Comparison of ENCODE assay signal across 24 mouse cellular contexts in the genomic region with DNA sequence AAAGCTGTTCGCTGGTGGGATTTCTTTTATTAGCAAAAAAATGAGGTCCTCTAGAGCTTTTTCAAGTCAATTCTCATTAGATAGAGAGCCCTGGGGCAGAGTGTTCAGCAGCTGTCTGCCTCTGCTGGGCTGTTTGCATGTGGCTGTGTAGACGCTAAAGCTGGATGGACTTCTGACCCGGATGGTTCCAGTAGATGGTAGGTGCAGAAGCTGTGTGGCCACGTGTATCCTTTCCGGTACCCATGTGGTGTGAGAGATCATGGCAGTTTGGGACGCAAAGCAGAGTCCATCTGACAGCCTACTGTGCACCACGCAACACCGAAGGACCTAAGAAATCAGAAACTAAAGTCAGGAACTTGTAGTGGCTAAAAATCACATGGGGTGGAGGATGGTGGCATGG. TPM values are rescaled to one million over a fixed set of nuclear protein-coding genes. Genes with fewer than 3 reads are reported as not detected.
DNase-seq lines count a peak whose midpoint lies in the region; ATAC-seq and TF ChIP-seq lines count a peak whose summit lies in the region.
"Had no signal": no experiment of that assay in that cellular context is flagged by ENCODE, and none has a peak within 500 bp of the region (broad histone marks: within the 10 kb centered on the region; RNA-seq: fewer than 3 reads in every experiment).

No protein-coding gene starts in this region.

- 0 out of 2 replicates have a peak, but pooled peaks cover 3% of the 10 kb centered on the region for H3K36me3 ChIP-seq in liver, embryonic 13.5 days
- H3K36me3 ChIP-seq in liver, embryonic 12.5 days = no peaks in the 10 kb centered on the region
- no peaks in the 10 kb centered on the region for H3K36me3 ChIP-seq in intestine, embryonic 15.5 days
- no peaks in the 10 kb centered on the region for H3K36me3 ChIP-seq in liver, postnatal 0 days (replicated peaks; ENCODE audit: insufficient read depth, low read length)
- H3K36me3 ChIP-seq: embryonic facial prominence, embryonic 13.5 days; forebrain, embryonic 12.5 days; heart, embryonic 15.5 days; hindbrain, embryonic 10.5 days had no signal

- no peak overlapping the region for H3K4me3 ChIP-seq in liver, embryonic 13.5 days (replicated peaks)
- no peak overlapping the region for H3K4me3 ChIP-seq in liver, embryonic 12.5 days
- no peak overlapping the region for H3K4me3 ChIP-seq in intestine, embryonic 15.5 days (replicated peaks)
- no peak overlapping the region for H3K4me3 ChIP-seq in liver, postnatal 0 days (ENCODE audit: low read depth, low read length)
- H3K4me3 ChIP-seq: embryonic facial prominence, embryonic 13.5 days; forebrain, embryonic 12.5 days; heart, embryonic 15.5 days; hindbrain, embryonic 10.5 days had no signal

- peaks cover 12% of the 10 kb centered on the region for H3K4me1 ChIP-seq in liver, embryonic 13.5 days (replicated peaks)
- peaks cover 6% of the 10 kb centered on the region for H3K4me1 ChIP-seq in liver, embryonic 12.5 days
- peaks cover 16% of the 10 kb centered on the region for H3K4me1 ChIP-seq in intestine, embryonic 15.5 days (replicated peaks)
- peaks cover 9% of the 10 kb centered on the region for H3K4me1 ChIP-seq in liver, postnatal 0 days (ENCODE audit: insufficient read depth)
- H3K4me1 ChIP-seq: embryonic facial prominence, embryonic 13.5 days had no signal

- no peaks in the 10 kb centered on the region for H3K27me3 ChIP-seq in liver, embryonic 13.5 days
- no peaks in the 10 kb centered on the region for H3K27me3 ChIP-seq in liver, embryonic 12.5 days (replicated peaks)
- H3K27me3 ChIP-seq in intestine, embryonic 15.5 days (replicated peaks) = no peaks in the 10 kb centered on the region
- H3K27me3 ChIP-seq in liver, postnatal 0 days (ENCODE audit: insufficient read depth, low read length) = no peaks in the 10 kb centered on the region
- H3K27me3 ChIP-seq: embryonic facial prominence, embryonic 13.5 days; forebrain, embryonic 12.5 days; heart, embryonic 15.5 days had no signal

- no peak overlapping the region for H3K9ac ChIP-seq in liver, embryonic 13.5 days
- H3K9ac ChIP-seq in liver, embryonic 12.5 days = no peak overlapping the region
- H3K9ac ChIP-seq in intestine, embryonic 15.5 days = no peak overlapping the region
- no peak overlapping the region for H3K9ac ChIP-seq in liver, postnatal 0 days (replicated peaks)
- H3K9ac ChIP-seq: embryonic facial prominence, embryonic 13.5 days; forebrain, embryonic 12.5 days; heart, embryonic 15.5 days; hindbrain, embryonic 14.5 days had no signal

- no peak for TF ChIP-seq EP300 in liver, postnatal 0 days (IDR thresholded peaks at IDR 0.05; ENCODE audit: low read depth)

- 73% methylated on average over 8 of the region's 8 CpGs for WGBS in liver, embryonic 13.5 days (ENCODE audit: insufficient replicate concordance)
- WGBS in liver, embryonic 12.5 days (ENCODE audit: insufficient replicate concordance) = 77% methylated on average over 8 of the region's 8 CpGs
- WGBS in intestine, embryonic 15.5 days = 69% methylated on average over 8 of the region's 8 CpGs
- 70% methylated on average over 8 of the region's 8 CpGs for WGBS in liver, postnatal 0 days (ENCODE audit: insufficient replicate concordance)

- ATAC-seq in liver, embryonic 13.5 days (ENCODE audit: low read depth) = peak; percentile 65; the same call in 1 of the 2 replicates
- ATAC-seq in liver, embryonic 12.5 days = no peak
- peak; percentile 44; the same call in 1 of the 2 replicates for ATAC-seq in intestine, embryonic 15.5 days
- ATAC-seq in liver, postnatal 0 days = peak; percentile 42; the same call in 1 of the 2 replicates
- ATAC-seq: forebrain, embryonic 16.5 days had no signal

- DNase-seq in heart, adult 11 months = peak; percentile 89
- no peak for DNase-seq in heart, postnatal 4 days
- DNase-seq in liver, embryonic 13.5 days = no peak
- DNase-seq in liver, postnatal 0 days = no peak
- no peak for DNase-seq in adrenal gland, adult 18-20 months (ENCODE audit: low spot score in 2 of 2)
- no peak for DNase-seq in left cerebral cortex, adult 11 months (ENCODE audit: low spot score)
- DNase-seq: adrenal gland, adult 2 months; adrenal gland, postnatal 25 days; cerebellum, adult 18-20 months; cerebellum, adult 9-11 months; cerebellum, postnatal 36 days; gastrocnemius, postnatal 14 days; heart, postnatal 14 days had no signal

- H3K9me3 ChIP-seq in liver, embryonic 13.5 days (replicated peaks) = no peaks in the 10 kb centered on the region
- 0 out of 2 replicates have a peak, but pooled peaks cover 3% of the 10 kb centered on the region for H3K9me3 ChIP-seq in liver, embryonic 12.5 days (replicated peaks)
- no peaks in the 10 kb centered on the region for H3K9me3 ChIP-seq in intestine, embryonic 15.5 days
- H3K9me3 ChIP-seq in liver, postnatal 0 days (ENCODE audit: low read length) = 0 out of 2 replicates have a peak, but pooled peaks cover 3% of the 10 kb centered on the region
- H3K9me3 ChIP-seq: embryonic facial prominence, embryonic 13.5 days; forebrain, embryonic 12.5 days had no signal

- H3K4me2 ChIP-seq in liver, embryonic 13.5 days = no peak overlapping the region
- no peak overlapping the region for H3K4me2 ChIP-seq in liver, embryonic 12.5 days
- H3K4me2 ChIP-seq in intestine, embryonic 15.5 days (replicated peaks) = no peak overlapping the region
- H3K4me2 ChIP-seq in liver, postnatal 0 days (ENCODE audit: low read depth, low read length) = no peak overlapping the region
- H3K4me2 ChIP-seq: embryonic facial prominence, embryonic 13.5 days; forebrain, embryonic 12.5 days; heart, embryonic 11.5 days; heart, embryonic 15.5 days; hindbrain, embryonic 14.5 days had no signal

- TF ChIP-seq CTCF in liver, postnatal 0 days (IDR thresholded peaks at IDR 0.05; ENCODE audit: low read depth) = no peak

- no peak overlapping the region for H3K27ac ChIP-seq in liver, embryonic 13.5 days
- H3K27ac ChIP-seq in liver, embryonic 12.5 days = no peak overlapping the region
- H3K27ac ChIP-seq in intestine, embryonic 15.5 days = no peak overlapping the region; the same call in 1 of the 2 replicates
- no peak overlapping the region for H3K27ac ChIP-seq in liver, postnatal 0 days (ENCODE audit: low read depth)
- H3K27ac ChIP-seq: embryonic facial prominence, embryonic 13.5 days; forebrain, embryonic 12.5 days; hindbrain, embryonic 10.5 days; hindbrain, embryonic 14.5 days had no signal

RNA-seq across cellular contexts. Expression of a gene that starts 50.2 kb away (rescaled TPM):
- total RNA-seq in heart, postnatal 4 days (2021) = 1 to 10 TPM; 1.2 to 1.3 TPM
- 0.03 TPM in 1 of 2 replicates, not detected in the other for polyA plus RNA-seq in liver, embryonic 13.5 days (2015; fragmentation: Nextera tagmentation; extraction: Ambion mirVana)
- polyA plus RNA-seq in liver, embryonic 12.5 days (2016; fragmentation: Nextera tagmentation; extraction: Ambion mirVana) = 0.04 TPM in 2 replicates
- polyA plus RNA-seq in intestine, embryonic 15.5 days (2015; fragmentation: Nextera tagmentation; extraction: Ambion mirVana) = 0.89 and 1.3 TPM in 2 replicates
- 0.09 TPM in 1 of 2 replicates, not detected in the other for polyA plus RNA-seq in liver, postnatal 0 days (2015; fragmentation: Nextera tagmentation; extraction: Ambion mirVana)
- total RNA-seq in adrenal gland, adult 18-20 months (2021) = 1 to 10 TPM; 6.2 to 6.8 TPM
- total RNA-seq: MEL had no signal
- polyA plus RNA-seq: C2C12 had no signal
